Mouse (Mus musculus) E14TG2a.4 (cell line): ENCODE measurements around the gene Dlgap3.
A peak's percentile ranks its signal among the peaks of the same experiment; 100 is the strongest.

Experiments used
- H3K27me3 ChIP-seq: 2 replicates; pipeline ENCODE4 v1.6.1; 2014; ENCODE audit warnings: low read length, control low read depth; ENCODE audit not compliant: insufficient read depth
- H3K36me3 ChIP-seq: 2 replicates; pipeline ENCODE4 v1.6.1; 2014; ENCODE audit warnings: low read length, control low read depth; ENCODE audit not compliant: insufficient read depth
- H3K4me1 ChIP-seq: replicated peaks from 2 replicates; pipeline ENCODE4 v1.6.1; 2014; ENCODE audit warnings: low read depth, low read length, control low read depth
- H3K4me3 ChIP-seq: replicated peaks from 2 replicates; pipeline ENCODE4 v1.5.1; 2014; ENCODE audit warnings: mild to moderate bottlenecking, low read length
- H3K9me3 ChIP-seq: 2 replicates; pipeline ENCODE4 v1.6.1; 2014; ENCODE audit warnings: low read length, control low read depth
- CTCF ChIP-seq: conservative IDR thresholded peaks from 2 replicates; pipeline ENCODE4 v1.5.1; 2014; ENCODE audit warnings: low read length
- NANOG ChIP-seq: IDR thresholded peaks from 2 replicates; pipeline ENCODE4 v1.6.1; 2014; ENCODE audit warnings: borderline replicate concordance, low read length, mixed read lengths
- POU5F1 ChIP-seq: IDR thresholded peaks from 2 replicates; pipeline ENCODE4 v1.6.1; 2014; ENCODE audit warnings: low read length, borderline replicate concordance

Gene Dlgap3

DNA sequence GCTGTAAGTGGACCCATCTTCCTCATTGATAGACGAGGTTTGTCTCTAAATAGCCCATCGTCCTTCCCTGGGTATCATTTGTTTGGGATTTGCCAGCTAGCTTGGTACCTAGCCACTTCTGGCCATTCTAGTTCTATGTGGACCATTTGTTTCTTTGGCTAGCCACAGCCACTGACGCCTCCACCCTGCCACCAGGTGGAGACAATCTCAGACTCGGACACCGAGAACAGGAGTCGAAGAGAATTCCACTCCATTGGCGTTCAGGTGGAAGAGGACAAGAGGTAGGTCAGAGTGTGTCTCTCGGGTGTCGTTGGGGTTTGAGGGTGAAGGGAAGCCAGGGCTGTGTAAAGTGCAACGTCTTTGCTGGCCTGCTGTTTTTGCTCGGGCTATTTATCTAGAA is 46.1 kb downstream of the Dlgap3 start:
- H3K27me3 ChIP-seq: no peaks in the 10 kb centered on the region
- H3K9me3 ChIP-seq: peaks cover 5% of the 10 kb centered on the region
- TF ChIP-seq NANOG (no peak), CTCF (peak; percentile 42)
- peaks cover 65% of the 10 kb centered on the region for H3K4me1 ChIP-seq
- H3K4me3 ChIP-seq: peak overlapping the region; percentile 68; the same call in 1 of the 2 replicates
- peaks cover 91% of the 10 kb centered on the region for H3K36me3 ChIP-seq

- Histone ChIP-seq H3K36me3 (peaks cover 90% of the 10 kb centered on the region), H3K4me3 (no peak overlapping the region), H3K27me3 (no peaks in the 10 kb centered on the region), H3K9me3 (peaks cover 11% of the 10 kb centered on the region), H3K4me1 (peaks cover 63% of the 10 kb centered on the region)
- TF ChIP-seq NANOG (no peak), POU5F1 (no peak), CTCF (no peak)
These were observed 46.8 kb downstream of the Dlgap3 start for GRCm38 (mm10) chr4:127215799-127216198.

- H3K4me3 ChIP-seq: no peak overlapping the region
- peaks cover 59% of the 10 kb centered on the region for H3K4me1 ChIP-seq
- H3K9me3 ChIP-seq: peaks cover 12% of the 10 kb centered on the region
- no peaks in the 10 kb centered on the region for H3K27me3 ChIP-seq
- TF ChIP-seq NANOG (peak; percentile 34), CTCF (no peak), POU5F1 (no peak)
- peaks cover 88% of the 10 kb centered on the region for H3K36me3 ChIP-seq
These were observed 47.2 kb downstream of the Dlgap3 start for GRCm38 (mm10) chr4:127216251-127216651.

- H3K27me3 ChIP-seq: no peaks in the 10 kb centered on the region
- peaks cover 51% of the 10 kb centered on the region for H3K4me1 ChIP-seq
- no peak for TF ChIP-seq CTCF
- TF ChIP-seq POU5F1: no peak
- TF ChIP-seq NANOG: no peak
- H3K36me3 ChIP-seq: peaks cover 88% of the 10 kb centered on the region
- H3K4me3 ChIP-seq: no peak overlapping the region
- H3K9me3 ChIP-seq: peaks cover 12% of the 10 kb centered on the region
These were observed 48.0 kb downstream of the Dlgap3 start for GRCm38 (mm10) chr4:127217048-127217447.

DNA sequence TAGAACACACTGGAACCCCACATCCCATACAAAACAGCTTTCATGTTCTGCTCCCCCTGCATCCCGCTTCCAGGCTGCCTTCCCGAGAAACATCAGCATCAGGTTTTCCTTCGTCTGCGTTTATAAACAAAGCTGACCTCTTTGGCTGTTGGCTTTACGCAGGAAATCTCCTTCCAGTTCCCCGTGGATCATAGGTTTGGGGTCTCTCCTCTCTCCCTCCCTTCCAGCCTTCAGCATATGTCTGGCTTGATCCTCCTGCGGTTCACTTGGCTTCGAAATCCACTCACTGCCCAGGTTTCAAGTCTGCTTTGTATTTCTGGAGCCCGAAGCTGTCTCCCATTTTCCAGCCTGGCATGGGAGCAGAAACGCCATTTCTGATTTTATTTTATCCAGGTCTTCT is 54.3 kb downstream of the Dlgap3 start:
- Histone ChIP-seq H3K36me3 (peaks cover 62% of the 10 kb centered on the region), H3K9me3 (peaks cover 12% of the 10 kb centered on the region), H3K27me3 (no peaks in the 10 kb centered on the region), H3K4me1 (peaks cover 57% of the 10 kb centered on the region), H3K4me3 (peak overlapping the region; percentile 57)
- TF ChIP-seq CTCF: no peak
- TF ChIP-seq NANOG: no peak
- no peak for TF ChIP-seq POU5F1

- Histone ChIP-seq H3K27me3 (no peaks in the 10 kb centered on the region), H3K9me3 (peaks cover 12% of the 10 kb centered on the region), H3K4me1 (peaks cover 62% of the 10 kb centered on the region), H3K4me3 (peak overlapping the region; percentile 57), H3K36me3 (peaks cover 62% of the 10 kb centered on the region)
- no peak for TF ChIP-seq NANOG
- no peak for TF ChIP-seq CTCF
These were observed 54.8 kb downstream of the Dlgap3 start for GRCm38 (mm10) chr4:127223755-127224154.

GRCm38 (mm10) chr4:127224444-127225100 is 55.6 kb downstream of the Dlgap3 start:
- no peak for TF ChIP-seq CTCF
- TF ChIP-seq NANOG: peak; percentile 18; the same call in 1 of the 2 replicates
- Histone ChIP-seq H3K9me3 (peaks cover 7% of the 10 kb centered on the region), H3K4me1 (peaks cover 69% of the 10 kb centered on the region), H3K4me3 (peak overlapping the region; percentile 57), H3K27me3 (0 out of 2 replicates have a peak, but pooled peaks cover 4% of the 10 kb centered on the region), H3K36me3 (peaks cover 62% of the 10 kb centered on the region)

DNA sequence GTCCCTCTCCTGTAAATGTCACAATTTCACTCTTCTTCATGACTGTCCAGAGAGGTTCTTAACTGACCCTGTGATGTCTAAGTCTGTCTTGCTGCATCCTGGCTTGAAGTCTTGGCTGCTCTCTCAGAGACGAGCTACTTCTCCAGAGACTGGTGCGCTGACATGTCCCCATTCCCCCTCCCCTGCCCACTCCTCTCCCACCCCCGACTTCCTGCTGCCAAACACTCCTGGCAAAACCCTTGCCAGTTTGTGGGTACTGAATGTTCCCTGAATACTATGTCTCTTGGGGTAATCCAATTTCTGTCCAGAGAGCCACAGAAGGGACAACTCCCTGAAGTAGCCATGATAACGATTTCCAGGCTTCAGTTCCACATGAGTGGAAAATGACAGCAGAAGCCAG is 57.1 kb downstream of the Dlgap3 start:
- Histone ChIP-seq H3K9me3 (no peaks in the 10 kb centered on the region), H3K4me3 (no peak overlapping the region), H3K36me3 (peaks cover 63% of the 10 kb centered on the region), H3K4me1 (peaks cover 78% of the 10 kb centered on the region), H3K27me3 (0 out of 2 replicates have a peak, but pooled peaks cover 4% of the 10 kb centered on the region)
- TF ChIP-seq POU5F1: no peak
- TF ChIP-seq NANOG: no peak
- TF ChIP-seq CTCF: no peak

GRCm38 (mm10) chr4:127227051-127227673 is 58.2 kb downstream of the Dlgap3 start:
- Histone ChIP-seq H3K27me3 (0 out of 2 replicates have a peak, but pooled peaks cover 4% of the 10 kb centered on the region), H3K36me3 (peaks cover 63% of the 10 kb centered on the region), H3K9me3 (no peaks in the 10 kb centered on the region), H3K4me1 (peaks cover 84% of the 10 kb centered on the region), H3K4me3 (peak overlapping the region; percentile 37; the same call in 1 of the 2 replicates)
- TF ChIP-seq CTCF (no peak), POU5F1 (peak; percentile 58; the same call in 1 of the 2 replicates), NANOG (peak; percentile 100)
